Mouse (Mus musculus): Measurements from ENCODE around the gene Ccdc124. TPM values are rescaled to one million over a fixed set of nuclear protein-coding genes. Genes with fewer than 3 reads are reported as not detected.
"Not testable (repeated sequence)": the region's sequence is repeated elsewhere in the genome, so short reads cannot be mapped to it uniquely, and the experiment has no call there.

The Ccdc124 gene
- polyA plus RNA-seq, 1 experiment from 2014 or later, result 173 TPM

DNA sequence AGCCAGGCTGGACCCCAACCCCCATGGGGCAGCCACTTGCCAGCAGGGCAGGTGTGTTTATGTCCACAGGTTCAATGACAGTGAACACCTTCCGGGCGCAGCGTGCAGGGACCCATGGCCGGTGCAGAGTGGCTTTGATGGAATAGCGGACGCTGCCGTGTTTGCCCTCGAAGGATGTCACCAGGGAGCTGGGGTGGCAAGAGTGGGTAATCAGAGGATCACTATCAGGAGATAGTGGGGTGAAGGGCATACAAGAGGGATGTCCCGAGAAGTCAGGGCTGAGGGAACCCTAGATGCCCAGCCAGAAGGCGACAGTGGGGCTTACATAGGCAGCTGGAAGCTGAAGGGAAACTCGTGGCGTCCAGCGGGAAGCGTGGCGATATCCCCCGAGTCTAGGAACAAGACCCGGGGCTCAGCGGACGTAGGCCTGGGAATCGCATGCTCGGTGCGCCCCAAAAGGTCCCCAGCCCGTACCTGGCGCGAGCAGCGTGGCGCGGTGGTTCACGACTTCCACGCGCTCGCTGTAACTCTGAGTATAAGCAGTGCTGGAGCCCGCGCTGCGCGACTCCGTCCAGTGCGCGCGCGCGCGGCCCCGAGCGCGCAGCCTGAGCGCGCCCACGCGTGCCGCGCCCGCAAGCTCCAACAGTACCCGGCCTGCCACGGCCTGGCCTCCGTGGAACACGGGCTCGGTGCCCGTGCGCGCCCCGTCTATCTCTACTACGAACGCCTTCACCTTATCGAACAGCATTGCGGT lies 34.9 kb downstream of the Ccdc124 start:
- 3% methylated on average over 66 of the region's 66 CpGs for WGBS
- Histone ChIP-seq H3K9me3 (no peaks in the 10 kb centered on the region), H3K9ac (peak overlapping the region; percentile 67), H3K27me3 (replicated peaks) (no peaks in the 10 kb centered on the region), H3K4me1 (peaks cover 20% of the 10 kb centered on the region), H3K4me2 (peak overlapping the region; percentile 84), H3K36me3 (replicated peaks) (no peaks in the 10 kb centered on the region), H3K4me3 (peak overlapping the region; percentile 72), H3K27ac (peak overlapping the region; percentile 93)
- ATAC-seq (replicated peaks), result peak; percentile 55

DNA sequence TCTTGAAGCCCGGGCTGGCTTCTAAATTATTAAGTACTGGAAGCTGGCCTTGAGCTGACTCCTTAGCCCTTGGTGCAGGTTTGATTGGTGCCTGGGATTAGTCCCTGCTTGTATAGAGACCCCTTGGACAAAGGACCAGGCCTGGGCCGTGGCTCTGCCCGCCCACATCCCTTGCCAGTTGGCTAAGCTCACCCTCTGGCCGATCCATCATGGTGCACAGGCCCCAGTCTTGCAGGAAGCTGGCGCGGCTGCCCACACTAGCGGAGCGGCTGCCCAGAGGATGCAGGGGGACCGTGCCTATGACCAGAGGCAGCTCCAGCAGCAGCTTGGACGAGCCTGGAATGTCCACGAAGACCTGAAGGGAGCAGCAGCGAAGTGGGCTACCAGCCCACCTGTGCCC lies 37.1 kb downstream of the Ccdc124 start:
- Histone ChIP-seq H3K4me2 (no peak overlapping the region), H3K27ac (no peak overlapping the region), H3K4me3 (no peak overlapping the region), H3K4me1 (peaks cover 20% of the 10 kb centered on the region), H3K27me3 (replicated peaks) (no peaks in the 10 kb centered on the region), H3K9ac (no peak overlapping the region), H3K9me3 (no peaks in the 10 kb centered on the region), H3K36me3 (replicated peaks) (no peaks in the 10 kb centered on the region)
- 81% methylated on average over 12 of the region's 12 CpGs for WGBS
- no peak for ATAC-seq (replicated peaks)

DNA sequence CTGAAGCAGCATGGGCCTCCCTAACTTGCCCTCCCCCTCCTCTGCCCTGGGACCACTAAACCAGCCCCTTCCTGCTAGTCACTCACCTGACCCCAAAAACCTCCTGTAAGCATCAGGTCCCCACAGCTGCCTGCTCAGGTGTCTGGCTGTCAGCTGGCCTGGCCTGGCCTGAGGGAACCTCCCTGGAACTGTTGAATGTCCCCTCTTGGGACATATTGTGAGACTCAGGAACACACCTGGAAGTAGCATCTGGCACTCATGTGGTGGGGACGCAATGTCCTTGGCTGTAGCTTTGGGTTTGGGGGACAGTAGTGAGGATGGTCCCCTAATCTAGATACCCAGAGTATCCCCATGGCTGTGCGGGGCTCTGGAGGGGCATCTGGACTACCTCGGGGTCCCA lies 39.7 kb downstream of the Ccdc124 start:
- no peak overlapping the region for H3K4me3 ChIP-seq
- no peak for ATAC-seq (replicated peaks)
- H3K27me3 ChIP-seq (replicated peaks), result no peaks in the 10 kb centered on the region
- H3K4me2 ChIP-seq, result no peak overlapping the region
- 100% methylated on average over 3 of the region's 3 CpGs for WGBS
- no peaks in the 10 kb centered on the region for H3K36me3 ChIP-seq (replicated peaks)
- H3K27ac ChIP-seq, result no peak overlapping the region
- H3K9ac ChIP-seq, result no peak overlapping the region
- peaks cover 8% of the 10 kb centered on the region for H3K4me1 ChIP-seq
- no peaks in the 10 kb centered on the region for H3K9me3 ChIP-seq

DNA sequence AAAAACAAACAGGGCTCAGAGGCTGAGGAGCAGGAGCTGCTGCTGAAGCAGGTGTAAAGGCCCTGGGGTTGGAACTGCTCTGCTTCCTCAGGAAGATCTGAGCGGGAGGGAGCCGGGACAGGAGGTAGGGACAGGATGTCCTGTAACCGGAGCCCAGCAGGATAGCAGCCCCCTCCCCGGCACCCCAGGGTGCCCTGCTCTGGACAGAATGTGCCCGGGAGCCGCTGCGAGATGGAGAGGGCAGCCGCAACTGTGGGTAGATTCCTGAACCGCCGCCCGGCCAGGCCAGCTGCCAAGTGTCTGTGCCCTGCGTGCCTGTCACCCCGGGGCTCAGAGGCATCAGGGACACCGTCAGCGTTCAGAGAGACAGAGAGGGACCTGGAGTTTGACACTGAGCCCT lies 40.2 kb downstream of the Ccdc124 start:
- no peaks in the 10 kb centered on the region for H3K9me3 ChIP-seq
- H3K36me3 ChIP-seq (replicated peaks), result no peaks in the 10 kb centered on the region
- H3K4me2 ChIP-seq, result no peak overlapping the region
- ATAC-seq (replicated peaks), result no peak
- H3K9ac ChIP-seq, result no peak overlapping the region
- H3K4me3 ChIP-seq, result no peak overlapping the region
- no peak overlapping the region for H3K27ac ChIP-seq
- no peaks in the 10 kb centered on the region for H3K27me3 ChIP-seq (replicated peaks)
- 46% methylated on average over 15 of the region's 15 CpGs for WGBS
- H3K4me1 ChIP-seq, result peaks cover 3% of the 10 kb centered on the region

DNA sequence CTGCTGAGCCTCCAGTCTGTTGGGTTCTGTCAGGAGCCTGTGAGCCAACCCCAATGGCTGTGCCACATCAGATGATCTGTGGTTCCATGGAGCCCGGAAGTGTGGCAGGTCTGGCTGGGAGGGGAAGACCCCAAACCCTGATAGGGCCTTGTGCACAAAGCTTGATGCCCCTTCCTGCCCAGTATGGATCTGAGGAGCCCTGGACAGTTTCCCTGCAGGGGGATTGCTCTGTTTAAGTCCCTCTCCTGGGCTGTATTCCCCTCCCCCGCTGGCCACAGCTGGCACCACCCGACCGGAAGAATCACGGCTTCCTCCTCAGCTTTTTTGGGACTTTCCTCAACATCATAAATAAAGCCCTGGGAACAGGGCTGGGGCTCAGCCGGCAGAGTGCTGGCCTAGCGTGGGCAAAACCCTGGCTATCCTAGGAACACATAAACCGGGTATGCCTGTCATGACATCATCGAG lies 40.7 kb downstream of the Ccdc124 start:
- ATAC-seq (replicated peaks), result no peak
- Histone ChIP-seq H3K9ac (no peak overlapping the region), H3K27ac (no peak overlapping the region), H3K27me3 (replicated peaks) (no peaks in the 10 kb centered on the region), H3K9me3 (no peaks in the 10 kb centered on the region), H3K4me1 (no peaks in the 10 kb centered on the region), H3K36me3 (replicated peaks) (no peaks in the 10 kb centered on the region), H3K4me3 (no peak overlapping the region), H3K4me2 (no peak overlapping the region)
- WGBS, result 57% methylated on average over 9 of the region's 9 CpGs

DNA sequence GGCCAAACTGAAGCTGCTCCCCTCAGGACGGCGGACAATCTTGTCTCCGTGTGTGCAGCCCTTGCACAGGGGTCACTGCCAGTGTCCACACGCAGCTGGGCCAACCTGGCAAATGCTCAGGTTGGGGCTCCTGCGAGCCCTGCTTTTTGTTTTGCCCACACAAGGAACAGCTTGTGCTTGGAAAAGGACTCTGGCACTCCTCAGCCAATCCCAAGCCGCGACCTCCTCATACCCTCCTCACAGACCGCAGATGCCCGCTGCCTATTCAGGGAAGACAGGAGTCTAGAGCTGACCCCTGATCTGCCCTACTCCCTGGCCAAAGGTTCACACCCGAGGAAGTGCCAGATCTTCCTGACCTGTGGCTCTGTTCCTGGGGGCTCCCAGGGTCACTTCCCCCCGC lies 41.4 kb downstream of the Ccdc124 start:
- 64% methylated on average over 11 of the region's 11 CpGs for WGBS
- Histone ChIP-seq H3K27ac (no peak overlapping the region), H3K27me3 (replicated peaks) (no peaks in the 10 kb centered on the region), H3K36me3 (replicated peaks) (no peaks in the 10 kb centered on the region), H3K9ac (no peak overlapping the region), H3K4me2 (no peak overlapping the region), H3K4me3 (no peak overlapping the region), H3K9me3 (no peaks in the 10 kb centered on the region), H3K4me1 (no peaks in the 10 kb centered on the region)
- no peak for ATAC-seq (replicated peaks)

DNA sequence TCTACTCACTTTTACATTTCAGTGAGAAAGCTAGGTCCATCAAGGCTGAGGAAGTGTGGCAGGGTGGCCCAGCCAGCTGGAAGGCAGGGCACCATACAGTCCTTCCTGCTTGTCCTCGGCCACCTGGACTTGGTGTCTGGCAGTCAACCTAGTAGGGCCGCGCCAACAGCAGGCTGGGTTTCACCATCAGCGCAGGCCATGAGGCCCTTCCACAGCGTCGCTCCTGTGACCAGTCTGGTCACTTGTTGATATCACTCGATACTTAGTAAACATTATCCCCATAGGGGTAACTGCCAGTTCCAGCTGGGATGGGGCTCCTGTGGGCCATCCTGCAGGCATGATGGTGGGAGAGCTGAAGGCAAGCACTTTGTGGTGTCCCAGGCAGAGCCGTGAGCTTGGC lies 42.2 kb downstream of the Ccdc124 start:
- WGBS, result 86% methylated on average over 8 of the region's 8 CpGs
- no peaks in the 10 kb centered on the region for H3K36me3 ChIP-seq (replicated peaks)
- no peak overlapping the region for H3K27ac ChIP-seq
- H3K4me3 ChIP-seq, result no peak overlapping the region
- H3K9ac ChIP-seq, result no peak overlapping the region
- H3K4me1 ChIP-seq, result no peaks in the 10 kb centered on the region
- H3K4me2 ChIP-seq, result no peak overlapping the region
- no peaks in the 10 kb centered on the region for H3K9me3 ChIP-seq
- no peaks in the 10 kb centered on the region for H3K27me3 ChIP-seq (replicated peaks)
- ATAC-seq (replicated peaks), result no peak

DNA sequence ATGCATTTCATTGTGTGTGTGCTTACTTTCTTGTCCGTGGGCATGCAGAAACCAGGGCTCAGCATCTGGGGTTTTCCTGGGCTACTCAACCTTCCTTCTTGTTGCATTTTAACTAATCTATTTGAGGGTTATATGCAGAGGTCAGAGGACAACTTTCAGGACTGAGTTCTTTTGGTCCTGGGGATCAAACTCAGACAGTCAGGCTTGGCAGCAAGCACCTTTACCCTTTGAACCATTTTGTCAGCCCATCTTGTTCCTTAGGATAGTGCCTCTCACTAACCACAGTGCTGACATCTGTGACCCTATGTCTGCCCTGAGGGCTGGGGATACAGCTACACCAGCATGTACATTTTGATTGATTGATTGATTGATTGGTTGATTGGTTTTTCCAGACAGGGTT lies 45.9 kb downstream of the Ccdc124 start:
- Histone ChIP-seq H3K9me3 (no peaks in the 10 kb centered on the region), H3K4me1 (no peaks in the 10 kb centered on the region), H3K9ac (no peak overlapping the region), H3K4me3 (no peak overlapping the region), H3K27ac (no peak overlapping the region), H3K27me3 (replicated peaks) (no peaks in the 10 kb centered on the region), H3K4me2 (no peak overlapping the region), H3K36me3 (replicated peaks) (no peaks in the 10 kb centered on the region)
- WGBS, result 88% methylated on average over 1 of the region's 1 CpGs
- ATAC-seq (replicated peaks), result no peak

DNA sequence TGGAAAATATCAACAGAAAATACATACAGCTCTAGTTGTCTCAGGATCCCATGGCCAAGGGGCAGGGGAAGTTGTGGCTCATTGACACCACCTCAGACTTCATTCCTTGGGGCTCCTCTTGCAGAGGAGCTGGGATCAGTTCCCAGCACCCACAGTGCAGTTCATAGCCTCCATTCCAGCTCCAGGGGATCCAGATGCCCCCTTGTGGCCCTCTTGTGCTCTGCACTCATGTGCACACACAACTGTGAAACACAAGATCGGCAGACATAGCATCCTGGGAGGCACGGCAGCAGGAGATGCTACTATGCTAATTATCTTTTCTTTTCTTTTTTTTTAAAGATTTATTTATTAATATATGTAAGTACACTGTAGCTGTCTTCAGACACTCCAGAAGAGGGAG lies 46.7 kb downstream of the Ccdc124 start:
- no peaks in the 10 kb centered on the region for H3K36me3 ChIP-seq (replicated peaks)
- 96% methylated on average over 2 of the region's 2 CpGs for WGBS

DNA sequence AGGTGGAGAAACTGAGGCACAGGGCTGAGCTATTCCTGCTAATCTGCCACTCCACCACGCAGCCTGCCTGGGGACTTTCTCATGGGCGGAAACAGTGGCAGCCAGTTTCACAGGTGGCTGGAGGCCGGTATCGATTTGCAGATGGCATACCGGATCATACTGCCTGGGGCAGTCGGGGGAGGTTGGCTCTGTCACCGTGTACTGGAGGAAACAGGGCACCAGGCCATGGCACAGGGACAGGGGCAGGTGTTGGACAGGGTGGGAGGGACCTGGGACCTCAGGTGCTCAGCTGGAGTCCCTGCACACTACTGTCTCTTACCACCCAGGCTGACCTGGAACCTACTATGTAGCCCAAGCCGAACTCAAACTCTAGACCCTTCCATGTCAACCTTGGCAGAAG lies 47.9 kb downstream of the Ccdc124 start:
- no peaks in the 10 kb centered on the region for H3K36me3 ChIP-seq (replicated peaks)
- H3K9ac ChIP-seq, result no peak overlapping the region
- WGBS, result 87% methylated on average over 8 of the region's 8 CpGs
- H3K27ac ChIP-seq, result no peak overlapping the region
- no peaks in the 10 kb centered on the region for H3K9me3 ChIP-seq
- H3K4me2 ChIP-seq, result no peak overlapping the region
- H3K4me3 ChIP-seq, result no peak overlapping the region
- no peak for ATAC-seq (replicated peaks)
- peaks cover 5% of the 10 kb centered on the region; the same call in 1 of the 2 replicates for H3K27me3 ChIP-seq (replicated peaks)
- no peaks in the 10 kb centered on the region for H3K4me1 ChIP-seq

More for the DNA sequence above, 46.7 kb downstream of the Ccdc124 start:
- no peak overlapping the region for H3K4me2 ChIP-seq
- no peaks in the 10 kb centered on the region for H3K27me3 ChIP-seq (replicated peaks)
- H3K27ac ChIP-seq, result no peak overlapping the region
- ATAC-seq (replicated peaks), result no peak
- no peak overlapping the region for H3K9ac ChIP-seq
- H3K4me3 ChIP-seq, result no peak overlapping the region
- H3K4me1 ChIP-seq, result no peaks in the 10 kb centered on the region
- no peaks in the 10 kb centered on the region for H3K9me3 ChIP-seq

DNA sequence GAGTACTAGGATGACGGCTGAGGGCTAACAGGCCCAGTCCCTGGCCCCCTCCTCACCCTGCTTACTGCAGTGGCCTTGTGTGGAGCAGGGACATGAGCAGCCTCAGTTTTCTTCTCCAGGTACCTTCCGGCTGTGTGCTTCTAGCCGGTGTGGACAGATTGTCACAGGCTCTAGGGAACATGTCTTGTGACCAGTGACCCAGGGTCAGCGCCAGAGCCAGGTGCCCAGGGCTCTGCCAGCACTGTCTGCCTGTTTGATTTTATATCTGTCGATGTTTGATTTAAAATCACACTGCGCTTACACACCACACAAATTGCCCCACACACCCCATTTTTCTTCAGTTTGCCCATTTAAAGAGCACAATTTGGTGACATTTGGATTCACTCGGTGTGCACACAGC lies 49.9 kb downstream of the Ccdc124 start:
- 88% methylated on average over 7 of the region's 7 CpGs for WGBS
- no peak for ATAC-seq (replicated peaks)
- H3K9me3 ChIP-seq, result no peaks in the 10 kb centered on the region
- H3K9ac ChIP-seq, result no peak overlapping the region
- H3K27me3 ChIP-seq (replicated peaks), result peaks cover 10% of the 10 kb centered on the region
- H3K4me3 ChIP-seq, result no peak overlapping the region
- no peaks in the 10 kb centered on the region for H3K4me1 ChIP-seq
- no peak overlapping the region for H3K27ac ChIP-seq
- H3K4me2 ChIP-seq, result no peak overlapping the region
- no peaks in the 10 kb centered on the region for H3K36me3 ChIP-seq (replicated peaks)

DNA sequence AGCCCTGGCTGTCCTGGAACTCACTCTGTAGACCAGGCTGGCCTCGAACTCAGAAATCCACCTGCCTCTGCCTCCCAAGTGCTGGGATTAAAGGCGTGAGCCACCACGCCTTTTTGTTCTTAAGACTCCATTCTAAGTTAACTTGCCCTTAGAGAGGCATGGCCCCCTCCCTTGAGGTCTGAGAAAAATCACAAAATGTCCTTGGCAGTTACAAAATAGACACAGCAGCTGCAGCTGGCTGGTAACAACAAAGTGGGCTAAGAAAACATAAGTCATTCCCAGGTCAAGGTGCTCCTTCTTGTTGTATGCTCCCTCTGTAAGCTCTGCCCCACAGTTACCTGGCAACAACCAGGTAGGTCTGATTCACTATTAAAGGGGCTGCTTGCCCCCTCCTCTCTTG lies 51.1 kb downstream of the Ccdc124 start:
- not testable (repeated sequence) for H3K4me3 ChIP-seq; H3K27me3 ChIP-seq (replicated peaks); H3K27ac ChIP-seq; H3K36me3 ChIP-seq (replicated peaks); H3K4me1 ChIP-seq; H3K4me2 ChIP-seq; H3K9me3 ChIP-seq; H3K9ac ChIP-seq; ATAC-seq (replicated peaks)
- WGBS, result 84% methylated on average over 3 of the region's 3 CpGs

DNA sequence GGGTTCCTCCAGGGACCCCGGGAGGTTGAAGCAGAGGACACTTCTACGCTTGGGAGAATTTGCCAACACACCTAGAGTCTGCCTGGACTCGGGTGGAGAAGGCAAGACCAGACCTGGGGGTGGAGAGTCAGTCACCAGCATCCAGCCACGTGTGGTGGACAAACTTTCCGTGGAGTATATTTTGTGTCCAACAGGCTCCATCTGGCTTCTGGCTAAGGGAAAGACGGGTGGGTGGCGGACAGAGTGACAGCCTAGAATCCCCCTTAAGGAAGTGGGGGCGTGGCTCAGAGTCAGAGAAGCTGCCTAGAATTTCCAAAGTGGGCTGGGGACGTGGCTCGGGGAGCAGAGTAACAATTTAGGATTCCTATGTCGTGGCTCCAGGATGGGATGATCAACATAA lies 51.7 kb downstream of the Ccdc124 start:
- H3K9ac ChIP-seq, result no peak overlapping the region
- H3K36me3 ChIP-seq (replicated peaks), result no peaks in the 10 kb centered on the region
- no peak overlapping the region for H3K27ac ChIP-seq
- H3K4me1 ChIP-seq, result peaks cover under 1% of the 10 kb centered on the region; the same call in 1 of the 2 replicates
- no peak for ATAC-seq (replicated peaks)
- whole genome bisulfite sequencing, result 50% methylated on average over 11 of the region's 11 CpGs
- H3K9me3 ChIP-seq, result no peaks in the 10 kb centered on the region
- no peak overlapping the region for H3K4me3 ChIP-seq
- no peak overlapping the region for H3K4me2 ChIP-seq
- H3K27me3 ChIP-seq (replicated peaks), result peaks cover 10% of the 10 kb centered on the region
